Mouse (Mus musculus) lung, postnatal 0 days (tissue): ENCODE measurements around the gene Rps23.

Source experiments
- CTCF ChIP-seq: IDR thresholded peaks from 2 replicates; pipeline ENCODE4 v1.5.1; 2016; ENCODE audit warnings: antibody characterized with exemption, mild to moderate bottlenecking
- EP300 ChIP-seq: IDR thresholded peaks from 2 replicates; pipeline ENCODE4 v1.6.1; 2016; ENCODE audit warnings: antibody characterized with exemption, mild to moderate bottlenecking, control low read depth

DNA sequence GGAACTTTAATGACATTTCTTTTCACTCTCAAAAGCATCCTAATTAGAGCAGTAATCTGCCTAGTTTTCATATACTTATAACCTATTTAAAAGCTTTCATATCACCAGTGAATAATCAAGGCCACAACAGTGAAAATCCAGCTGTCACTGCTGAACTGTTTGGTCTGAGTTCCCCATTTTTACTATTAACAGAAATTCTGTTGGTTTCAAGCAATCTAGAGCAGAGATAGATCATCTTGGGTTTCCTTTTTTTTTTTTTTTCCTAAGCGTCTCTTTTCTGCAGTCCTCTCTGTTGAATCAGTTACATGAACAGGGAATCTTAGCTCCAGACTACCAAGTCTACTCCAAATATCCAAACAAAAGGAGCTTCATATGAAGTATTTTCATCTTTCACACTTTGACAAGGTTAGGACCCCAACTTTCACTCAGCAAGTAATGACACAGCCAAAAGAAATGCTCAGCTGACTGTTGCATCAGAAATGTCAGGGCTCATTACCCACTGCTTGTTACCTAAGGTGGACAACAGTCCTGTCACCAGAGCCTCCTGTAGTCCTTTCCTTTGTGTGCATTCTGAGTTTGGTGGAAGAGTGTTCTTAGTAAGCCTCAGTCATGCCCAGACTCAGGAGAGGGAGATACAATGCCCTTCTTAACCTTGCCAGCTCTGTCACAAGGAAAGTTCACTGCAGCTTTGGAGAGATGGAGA is 40.9 kb upstream of the Rps23 start:
- TF ChIP-seq EP300 (no peak), CTCF (no peak)
